Mouse (Mus musculus) MEL (cell line): ENCODE measurements around the gene Cpxm2. TPM values are rescaled to one million over a fixed set of nuclear protein-coding genes. Genes with fewer than 3 reads are reported as not detected.

Experiments
- DNase-seq: peaks from one replicate; pipeline ENCODE4 v3.0.0; 2011; ENCODE audit warnings: low read depth, low spot score
- H3K27ac ChIP-seq: 2 replicates; pipeline ENCODE4 v1.5.1; 2012; ENCODE audit warnings: low read depth, mild to moderate bottlenecking, control low read depth, low read length, moderate library complexity; ENCODE audit not compliant: control insufficient read depth
- H3K27me3 ChIP-seq, 2 experiments: fragments of 150-350 bp in 1 of 2; sonication (generic) in 1 of 2; 2 replicates each; pipeline ENCODE4 v1.6.1; 2012; ENCODE audit warnings: low read length in 2 of 2, mild to moderate bottlenecking in 2 of 2, improper control_type of control experiment in 1 of 2, moderate library complexity in 1 of 2; ENCODE audit not compliant: insufficient read depth in 2 of 2, control insufficient read depth in 1 of 2
- H3K36me3 ChIP-seq, 2 experiments: 2 replicates each; pipeline ENCODE4 v1.6.1; 2012 to 2014; ENCODE audit warnings: low read length in 2 of 2, improper control_type of control experiment in 1 of 2, inconsistent platforms in 1 of 2, mild to moderate bottlenecking in 1 of 2; ENCODE audit not compliant: insufficient read depth in 2 of 2, control insufficient read depth in 1 of 2
- H3K4me1 ChIP-seq, 2 experiments: fragments of 150-350 bp in 1 of 2; sonication (generic) in 1 of 2; 2 replicates each; pipeline ENCODE4 v1.6.1; 2012; ENCODE audit warnings: low read length in 2 of 2, improper control_type of control experiment in 1 of 2, mild to moderate bottlenecking in 1 of 2; ENCODE audit not compliant: insufficient read depth in 2 of 2, control insufficient read depth in 1 of 2
- H3K4me3 ChIP-seq, 2 experiments: fragments of 150-350 bp in 1 of 2; sonication (generic) in 1 of 2; 2 replicates each; pipeline ENCODE4 v1.5.1; 2012; ENCODE audit warnings: low read depth in 2 of 2, low read length in 2 of 2, mild to moderate bottlenecking in 2 of 2, moderate library complexity in 2 of 2, control low read depth in 1 of 2, improper control_type of control experiment in 1 of 2; ENCODE audit not compliant: control insufficient read depth in 1 of 2, insufficient read depth in 1 of 2
- H3K79me2 ChIP-seq: 2 replicates; pipeline ENCODE4 v1.6.1; 2012; ENCODE audit warnings: mild to moderate bottlenecking, low read length, moderate library complexity; ENCODE audit not compliant: control insufficient read depth, poor library complexity, insufficient read depth
- H3K9ac ChIP-seq: 2 replicates; pipeline ENCODE4 v1.6.1; 2012; ENCODE audit warnings: low read depth, mild to moderate bottlenecking, control low read depth, low read length, moderate library complexity; ENCODE audit not compliant: control insufficient read depth, poor library complexity, severe bottlenecking
- H3K9me3 ChIP-seq: fragments of 150-350 bp; sonication (generic); replicated peaks from 2 replicates; pipeline ENCODE4 v1.6.1; 2012; ENCODE audit warnings: mild to moderate bottlenecking, low read length, improper control_type of control experiment, moderate library complexity; ENCODE audit not compliant: insufficient read depth
- BHLHE40 ChIP-seq: IDR thresholded peaks from 2 replicates; pipeline ENCODE4 v1.6.1; 2012; ENCODE audit warnings: low read depth, mild to moderate bottlenecking, inconsistent platforms, low read length, improper control_type of control experiment, borderline replicate concordance
- CHD1 ChIP-seq: IDR thresholded peaks from 2 replicates; pipeline ENCODE4 v1.6.1; 2012; ENCODE audit warnings: low read depth, mild to moderate bottlenecking, inconsistent platforms, low read length, improper control_type of control experiment
- CHD2 ChIP-seq: IDR thresholded peaks from 2 replicates; pipeline ENCODE4 v1.6.1; 2011; ENCODE audit warnings: low read length, improper control_type of control experiment
- CTCF ChIP-seq, 3 experiments: IDR thresholded peaks in 2 of 3; conservative IDR thresholded peaks in 1 of 3; 2 replicates each; pipeline ENCODE4 v1.5.1; 2011 to 2012; ENCODE audit warnings: low read length in 3 of 3, low read depth in 2 of 3, mild to moderate bottlenecking in 2 of 3, improper control_type of control experiment in 1 of 3, inconsistent platforms in 1 of 3, mixed read lengths in 1 of 3, moderate library complexity in 1 of 3; ENCODE audit not compliant: control insufficient read depth in 1 of 3, insufficient read depth in 1 of 3, poor library complexity in 1 of 3, severe bottlenecking in 1 of 3
- E2F4 ChIP-seq: IDR thresholded peaks from 2 replicates; pipeline ENCODE4 v1.6.1; 2011; ENCODE audit warnings: low read depth, low read length, improper control_type of control experiment, borderline replicate concordance
- EP300 ChIP-seq, 2 experiments: IDR thresholded peaks; 2 replicates each; pipeline ENCODE4 v1.6.1; 2011; ENCODE audit warnings: improper control_type of control experiment in 2 of 2, low read length in 2 of 2, low read depth in 1 of 2, mild to moderate bottlenecking in 1 of 2
- ETS1 ChIP-seq: IDR thresholded peaks from 2 replicates; pipeline ENCODE4 v1.6.1; 2012; ENCODE audit warnings: low read depth, mild to moderate bottlenecking, inconsistent platforms, low read length, improper control_type of control experiment, moderate library complexity
- HCFC1 ChIP-seq: IDR thresholded peaks from 2 replicates; pipeline ENCODE4 v1.6.1; 2012; ENCODE audit warnings: low read depth, mild to moderate bottlenecking, inconsistent platforms, low read length, improper control_type of control experiment, moderate library complexity
- JUND ChIP-seq: IDR thresholded peaks from 2 replicates; pipeline ENCODE4 v1.6.1; 2011; ENCODE audit warnings: low read depth, mild to moderate bottlenecking, improper control_type of control experiment, low read length
- MAX ChIP-seq: IDR thresholded peaks from 2 replicates; pipeline ENCODE4 v1.6.1; 2011; ENCODE audit warnings: low read length, improper control_type of control experiment
- MAZ ChIP-seq: IDR thresholded peaks from 2 replicates; pipeline ENCODE4 v1.6.1; 2012; ENCODE audit warnings: low read depth, mild to moderate bottlenecking, inconsistent platforms, low read length, improper control_type of control experiment
- MXI1 ChIP-seq: IDR thresholded peaks from 2 replicates; pipeline ENCODE4 v1.6.1; 2011; ENCODE audit warnings: mild to moderate bottlenecking, low read depth, low read length, improper control_type of control experiment
- MYB ChIP-seq: IDR thresholded peaks from 2 replicates; pipeline ENCODE4 v1.6.1; 2011; ENCODE audit warnings: mild to moderate bottlenecking, low read depth, low read length, improper control_type of control experiment
- MYC ChIP-seq: IDR thresholded peaks from 2 replicates; pipeline ENCODE4 v1.6.1; 2011; ENCODE audit warnings: low read depth, mild to moderate bottlenecking, low read length, improper control_type of control experiment, moderate library complexity
- NRF1 ChIP-seq: IDR thresholded peaks from 2 replicates; pipeline ENCODE4 v1.6.1; 2014; ENCODE audit warnings: low read depth, mild to moderate bottlenecking, inconsistent platforms, low read length, improper control_type of control experiment, moderate library complexity; ENCODE audit not compliant: poor library complexity, insufficient read depth, severe bottlenecking
- POLR2A ChIP-seq, 2 experiments: IDR thresholded peaks; 2 replicates each; pipeline ENCODE4 v1.6.1; 2011 to 2012; ENCODE audit warnings: low read length in 2 of 2, mild to moderate bottlenecking in 2 of 2, control low read depth in 1 of 2, improper control_type of control experiment in 1 of 2, low read depth in 1 of 2, moderate library complexity in 1 of 2; ENCODE audit not compliant: control insufficient read depth in 1 of 2, insufficient read depth in 1 of 2, poor library complexity in 1 of 2
- POLR2AphosphoS5 ChIP-seq: IDR thresholded peaks from 2 replicates; pipeline ENCODE4 v1.6.1; 2012; ENCODE audit warnings: low read depth, borderline replicate concordance, mild to moderate bottlenecking, inconsistent platforms, low read length, moderate library complexity, mixed read lengths
- RCOR1 ChIP-seq: IDR thresholded peaks from 2 replicates; pipeline ENCODE4 v1.6.1; 2012; ENCODE audit warnings: low read depth, mild to moderate bottlenecking, inconsistent platforms, low read length, improper control_type of control experiment
- SIN3A ChIP-seq: IDR thresholded peaks from 2 replicates; pipeline ENCODE4 v1.6.1; 2012; ENCODE audit warnings: low read length, improper control_type of control experiment, inconsistent platforms
- TAL1 ChIP-seq: IDR thresholded peaks from 2 replicates; pipeline ENCODE4 v1.6.1; 2012; ENCODE audit warnings: mild to moderate bottlenecking, inconsistent platforms, low read length, moderate library complexity, mixed read lengths
- TBP ChIP-seq: IDR thresholded peaks from 2 replicates; pipeline ENCODE4 v1.8.0; 2011; ENCODE audit warnings: low read depth, low read length, improper control_type of control experiment
- TCF12 ChIP-seq: IDR thresholded peaks from 2 replicates; pipeline ENCODE4 v1.6.1; 2014; ENCODE audit warnings: low read depth, mild to moderate bottlenecking, inconsistent platforms, low read length, improper control_type of control experiment, moderate library complexity
- UBTF ChIP-seq: IDR thresholded peaks from 2 replicates; pipeline ENCODE4 v1.6.1; 2012; ENCODE audit warnings: low read depth, mild to moderate bottlenecking, inconsistent platforms, low read length, improper control_type of control experiment, moderate library complexity, borderline replicate concordance; ENCODE audit not compliant: insufficient read depth
- USF1 ChIP-seq: IDR thresholded peaks from 2 replicates; pipeline ENCODE4 v1.6.1; 2014; ENCODE audit warnings: low read depth, mild to moderate bottlenecking, inconsistent platforms, low read length, improper control_type of control experiment, moderate library complexity
- USF2 ChIP-seq, 2 experiments: IDR thresholded peaks; 2 replicates each; pipeline ENCODE4 v1.6.1; 2011 to 2012; ENCODE audit warnings: improper control_type of control experiment in 2 of 2, low read length in 2 of 2, borderline replicate concordance in 1 of 2, inconsistent platforms in 1 of 2, low read depth in 1 of 2, mild to moderate bottlenecking in 1 of 2; ENCODE audit not compliant: insufficient read depth in 1 of 2
- ZKSCAN1 ChIP-seq: IDR thresholded peaks from 2 replicates; pipeline ENCODE4 v1.6.1; 2012; ENCODE audit warnings: low read depth, mild to moderate bottlenecking, inconsistent platforms, low read length, improper control_type of control experiment, moderate library complexity
- ZMIZ1 ChIP-seq: IDR thresholded peaks from 2 replicates; pipeline ENCODE4 v1.6.1; 2012; ENCODE audit warnings: low read depth, mild to moderate bottlenecking, inconsistent platforms, low read length, improper control_type of control experiment, moderate library complexity
- ZNF384 ChIP-seq: IDR thresholded peaks from 2 replicates; pipeline ENCODE4 v1.6.1; 2012; ENCODE audit warnings: low read depth, mild to moderate bottlenecking, inconsistent platforms, low read length, improper control_type of control experiment
- polyA plus RNA-seq, 2 experiments: library from polyadenylated mRNA; stranded (reverse) in 1 of 2; unstranded in 1 of 2; fragments of >175 nt in 1 of 2; fragments of >200 nt in 1 of 2; gene quantifications; 2 replicates each; pipeline versions ENCODE4 v1.2.1 to v1.2.4; 2012; ENCODE audit warnings: low replicate concordance in 2 of 2, low read depth in 1 of 2; ENCODE audit not compliant: insufficient read length in 2 of 2, insufficient read depth in 1 of 2, missing spikeins in 1 of 2
- total RNA-seq: library from RNA; depleted of rRNA; stranded (reverse); fragments of 300-350 nt; gene quantifications from 2 replicates; pipeline ENCODE4 v1.2.3, GENCODE M21; 2012

Gene Cpxm2
- total and polyA plus RNA-seq, 3 experiments = not detected

DNA sequence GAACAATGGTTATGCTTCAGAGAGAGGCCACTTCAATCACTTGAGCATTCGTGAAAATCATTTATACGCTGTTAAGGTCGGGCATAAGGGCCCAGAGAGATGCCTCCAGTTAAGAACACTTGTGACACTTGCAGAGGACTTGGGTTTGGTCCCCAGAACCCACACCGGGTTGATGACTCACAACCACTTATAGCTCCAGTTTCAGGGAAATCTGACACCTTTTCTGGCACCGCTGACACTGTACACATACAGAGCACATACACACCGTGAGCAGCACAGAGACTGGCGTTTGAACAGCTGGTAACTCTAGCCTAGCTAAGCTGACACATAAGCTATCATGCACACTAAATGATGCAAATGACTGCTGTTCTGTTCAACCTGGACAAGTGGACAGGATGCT, 145.5 kb downstream of the Cpxm2 start:
- no peaks in the 10 kb centered on the region for H3K9me3 ChIP-seq
- TF ChIP-seq MYC (no peak), SIN3A (no peak)

DNA sequence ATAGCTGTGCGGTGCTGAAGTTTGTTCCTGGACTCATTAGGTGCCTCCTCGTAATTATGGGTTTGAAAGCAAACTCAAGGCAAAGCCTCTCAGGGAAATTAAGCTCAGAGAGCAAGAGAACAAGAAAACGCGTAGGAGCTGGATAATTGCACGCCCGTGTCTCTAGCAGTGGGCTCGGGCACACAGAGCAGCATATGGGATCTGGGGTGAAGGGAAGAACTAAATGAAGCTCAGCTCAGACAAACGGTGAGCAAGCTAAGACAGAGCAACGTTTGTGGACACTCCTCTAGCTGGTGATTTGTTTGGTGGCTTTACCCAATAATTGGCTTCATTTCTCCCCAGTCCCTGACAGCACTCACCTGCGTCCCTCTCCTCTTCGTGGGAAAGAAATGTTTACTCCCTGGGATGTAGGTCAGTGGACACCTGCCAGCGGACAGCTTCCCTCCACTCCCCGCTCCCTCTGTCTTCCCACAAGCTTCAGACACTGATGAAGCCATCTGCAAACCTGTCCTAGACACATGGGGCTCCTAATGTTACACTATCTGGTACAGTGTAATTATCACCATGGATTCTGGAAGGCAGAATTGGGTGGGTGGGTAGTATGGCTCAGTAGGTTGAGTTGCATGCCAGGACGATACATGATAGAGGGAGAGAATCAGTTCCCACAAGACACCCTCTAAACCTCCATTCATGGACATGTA, 148.4 kb downstream of the Cpxm2 start:
- no peak overlapping the region for H3K9ac ChIP-seq
- no peaks in the 10 kb centered on the region for H3K79me2 ChIP-seq

More for the DNA sequence above, 145.5 kb downstream of the Cpxm2 start:
- Histone ChIP-seq H3K27ac (no peak overlapping the region), H3K4me3 (no peak overlapping the region), H3K9ac (no peak overlapping the region), H3K27me3 (no peaks in the 10 kb centered on the region), H3K36me3 (no peaks in the 10 kb centered on the region), H3K4me1 (no peaks in the 10 kb centered on the region), H3K79me2 (no peaks in the 10 kb centered on the region)
- DNase-seq = no peak

DNA sequence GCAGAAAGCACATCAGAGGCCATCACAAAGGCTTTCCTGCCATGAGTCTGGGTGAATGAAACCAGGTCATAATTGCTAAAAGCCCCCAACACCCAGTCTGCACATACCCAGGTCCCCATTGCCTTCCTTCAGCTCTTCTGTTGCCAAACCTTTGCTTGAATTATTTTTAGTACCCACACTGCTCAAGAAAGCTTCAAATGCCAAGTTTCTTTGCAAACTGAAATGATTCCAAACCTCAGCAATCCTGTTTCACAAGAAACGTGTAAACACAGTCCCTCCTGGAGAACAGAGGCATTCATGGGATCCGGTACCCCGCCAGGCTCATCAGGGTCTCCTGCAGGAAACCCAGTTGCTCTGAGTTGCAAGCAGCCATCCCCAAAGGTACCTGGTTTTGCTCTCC, 161.7 kb downstream of the Cpxm2 start:
- H3K4me3 ChIP-seq = no peak overlapping the region
- H3K4me1 ChIP-seq = no peaks in the 10 kb centered on the region
- H3K27ac ChIP-seq = no peak overlapping the region
- no peak overlapping the region for H3K9ac ChIP-seq
- H3K27me3 ChIP-seq = no peaks in the 10 kb centered on the region
- no peak for DNase-seq
- H3K9me3 ChIP-seq = no peaks in the 10 kb centered on the region
- H3K79me2 ChIP-seq = no peaks in the 10 kb centered on the region
- H3K36me3 ChIP-seq = no peaks in the 10 kb centered on the region
- TF ChIP-seq POLR2AphosphoS5 (no peak), HCFC1 (no peak), UBTF (no peak), MAX (no peak), MYC (no peak), CTCF (IDR thresholded peaks at IDR 0.05 in 2 of 3, conservative IDR thresholded peaks at IDR 0.05 in 1 of 3; ENCODE audit: control insufficient read depth in 1 of 3, insufficient read depth in 1 of 3, low read depth in 2 of 3, low read length in 3 of 3, poor library complexity in 1 of 3, severe bottlenecking in 1 of 3) (no peak), ZKSCAN1 (no peak), POLR2A (IDR thresholded peaks at IDR 0.05; ENCODE audit: control insufficient read depth in 1 of 2, insufficient read depth in 1 of 2, low read depth in 1 of 2, low read length in 2 of 2, poor library complexity in 1 of 2) (no peak), USF1 (no peak), TCF12 (no peak), TBP (no peak), TAL1 (no peak), MXI1 (no peak), MAZ (no peak), RCOR1 (no peak), CHD2 (no peak), MYB (no peak), USF2 (IDR thresholded peaks at IDR 0.05; ENCODE audit: borderline replicate concordance in 1 of 2, insufficient read depth in 1 of 2, low read depth in 1 of 2, low read length in 2 of 2) (no peak)

More for the DNA sequence above, 148.4 kb downstream of the Cpxm2 start:
- Histone ChIP-seq H3K4me3 (no peak overlapping the region), H3K9me3 (no peaks in the 10 kb centered on the region), H3K27ac (no peak overlapping the region), H3K36me3 (no peaks in the 10 kb centered on the region), H3K4me1 (no peaks in the 10 kb centered on the region), H3K27me3 (no peaks in the 10 kb centered on the region)
- TF ChIP-seq BHLHE40 (no peak), NRF1 (no peak), CTCF (IDR thresholded peaks at IDR 0.05 in 2 of 3, conservative IDR thresholded peaks at IDR 0.05 in 1 of 3; ENCODE audit: control insufficient read depth in 1 of 3, insufficient read depth in 1 of 3, low read depth in 2 of 3, low read length in 3 of 3, poor library complexity in 1 of 3, severe bottlenecking in 1 of 3) (no peak), USF2 (IDR thresholded peaks at IDR 0.05; ENCODE audit: borderline replicate concordance in 1 of 2, insufficient read depth in 1 of 2, low read depth in 1 of 2, low read length in 2 of 2) (no peak), ZNF384 (no peak), ETS1 (no peak), JUND (no peak), MXI1 (no peak), POLR2A (IDR thresholded peaks at IDR 0.05; ENCODE audit: control insufficient read depth in 1 of 2, insufficient read depth in 1 of 2, low read depth in 1 of 2, low read length in 2 of 2, poor library complexity in 1 of 2) (no peak), EP300 (IDR thresholded peaks at IDR 0.05; ENCODE audit: low read depth in 1 of 2, low read length in 2 of 2) (no peak), E2F4 (no peak), CHD1 (no peak), MAX (no peak), ZMIZ1 (no peak), TBP (no peak), SIN3A (no peak)
- DNase-seq = no peak
